Mouse (Mus musculus) CH12.LX (cell line): ENCODE results near the gene Ankmy2. TPM values are rescaled to one million over a fixed set of nuclear protein-coding genes. Genes with fewer than 3 reads are reported as not detected.

Source experiments
- DNase-seq: peaks from one replicate; pipeline ENCODE4 v3.0.0-alpha.2; 2013; ENCODE audit errors: extremely low read depth
- H3K27ac ChIP-seq: 2 replicates; pipeline ENCODE4 v1.5.1; 2012; ENCODE audit warnings: low read depth, mild to moderate bottlenecking, control low read depth, moderate library complexity; ENCODE audit not compliant: insufficient read depth
- H3K27me3 ChIP-seq: replicated peaks from 2 replicates; pipeline ENCODE3; 2012; ENCODE audit warnings: inconsistent platforms
- H3K36me3 ChIP-seq, 2 experiments: replicated peaks in 1 of 2; 2 replicates each; pipeline versions ENCODE3 to v1.6.1; 2012; ENCODE audit warnings: inconsistent platforms in 1 of 2, low read length in 1 of 2, mild to moderate bottlenecking in 1 of 2, mixed read lengths in 1 of 2, moderate library complexity in 1 of 2; ENCODE audit not compliant: control insufficient read depth in 1 of 2, insufficient read depth in 1 of 2
- H3K4me1 ChIP-seq, 2 experiments: 2 replicates each; pipeline ENCODE4 v1.6.1; 2012; ENCODE audit warnings: inconsistent platforms in 1 of 2, moderate library complexity in 1 of 2; ENCODE audit not compliant: insufficient read depth in 2 of 2, control insufficient read depth in 1 of 2
- H3K4me2 ChIP-seq: 2 replicates; pipeline ENCODE4 v1.6.1; 2012; ENCODE audit warnings: low read depth, mild to moderate bottlenecking, control low read depth; ENCODE audit not compliant: poor library complexity, insufficient read depth, severe bottlenecking
- H3K4me3 ChIP-seq, 3 experiments: fragments of 150-350 bp in 1 of 3; sonication (generic) in 1 of 3; replicated peaks in 1 of 3; 2 replicates each; pipeline versions ENCODE3 to v1.5.1; 2011 to 2012; ENCODE audit warnings: low read depth in 2 of 3, low read length in 2 of 3, mild to moderate bottlenecking in 2 of 3, moderate library complexity in 2 of 3, control low read depth in 1 of 3, improper control_type of control experiment in 1 of 3, inconsistent platforms in 1 of 3, mixed read lengths in 1 of 3; ENCODE audit not compliant: poor library complexity in 1 of 3
- H3K79me2 ChIP-seq: replicated peaks from 2 replicates; pipeline ENCODE4 v1.6.1; 2012; ENCODE audit warnings: mild to moderate bottlenecking, moderate library complexity; ENCODE audit not compliant: control insufficient read depth, poor library complexity, insufficient read depth, severe bottlenecking; ENCODE audit errors: extremely low read depth
- H3K9ac ChIP-seq: 2 replicates; pipeline ENCODE4 v1.6.1; 2012; ENCODE audit warnings: low read depth, mild to moderate bottlenecking, control low read depth, moderate library complexity; ENCODE audit not compliant: insufficient read depth
- H3K9me3 ChIP-seq: replicated peaks from 2 replicates; pipeline ENCODE3; 2012; ENCODE audit warnings: low read length, inconsistent platforms, mixed read lengths
- BHLHE40 ChIP-seq: IDR thresholded peaks from 2 replicates; pipeline ENCODE4 v1.6.1; 2011; ENCODE audit warnings: mild to moderate bottlenecking, low read depth, low read length, improper control_type of control experiment
- CHD1 ChIP-seq: IDR thresholded peaks from 2 replicates; pipeline ENCODE4 v1.6.1; 2012; ENCODE audit warnings: low read depth, low read length, improper control_type of control experiment, inconsistent platforms
- EP300 ChIP-seq: IDR thresholded peaks from 2 replicates; pipeline ENCODE4 v1.6.1; 2011; ENCODE audit warnings: low read length, improper control_type of control experiment
- JUN ChIP-seq: IDR thresholded peaks from 2 replicates; pipeline ENCODE4 v1.6.1; 2011; ENCODE audit warnings: low read depth, mild to moderate bottlenecking, low read length, improper control_type of control experiment, moderate library complexity; ENCODE audit not compliant: insufficient read depth
- MAX ChIP-seq: IDR thresholded peaks from 2 replicates; pipeline ENCODE4 v1.6.1; 2011; ENCODE audit warnings: low read length, improper control_type of control experiment
- MAZ ChIP-seq: IDR thresholded peaks from 2 replicates; pipeline ENCODE4 v1.6.1; 2012; ENCODE audit warnings: low read depth, mild to moderate bottlenecking, inconsistent platforms, low read length, improper control_type of control experiment, moderate library complexity
- NRF1 ChIP-seq: IDR thresholded peaks from 2 replicates; pipeline ENCODE4 v1.6.1; 2014; ENCODE audit warnings: low read depth, mild to moderate bottlenecking, inconsistent platforms, low read length, improper control_type of control experiment, moderate library complexity
- POLR2A ChIP-seq: IDR thresholded peaks from 2 replicates; pipeline ENCODE4 v1.6.1; 2011; ENCODE audit warnings: low read depth, mild to moderate bottlenecking, improper control_type of control experiment, low read length
- POLR2AphosphoS2 ChIP-seq: IDR thresholded peaks from 2 replicates; pipeline ENCODE4 v1.6.1; 2011; ENCODE audit warnings: low read depth, low read length, improper control_type of control experiment
- RAD21 ChIP-seq: IDR thresholded peaks from 2 replicates; pipeline ENCODE4 v1.6.1; 2011; ENCODE audit warnings: low read depth, mild to moderate bottlenecking, low read length, improper control_type of control experiment, moderate library complexity
- SMC3 ChIP-seq: IDR thresholded peaks from 2 replicates; pipeline ENCODE4 v1.6.1; 2011; ENCODE audit warnings: low read depth, low read length, improper control_type of control experiment
- UBTF ChIP-seq: IDR thresholded peaks from 2 replicates; pipeline ENCODE4 v1.6.1; 2012; ENCODE audit warnings: low read depth, mild to moderate bottlenecking, inconsistent platforms, low read length, improper control_type of control experiment, moderate library complexity
- USF2 ChIP-seq: conservative IDR thresholded peaks from 2 replicates; pipeline ENCODE4 v1.6.1; 2011; ENCODE audit warnings: low read depth, low read length, improper control_type of control experiment
- ZMIZ1 ChIP-seq: IDR thresholded peaks from 2 replicates; pipeline ENCODE4 v1.6.1; 2012; ENCODE audit warnings: low read depth, mild to moderate bottlenecking, inconsistent platforms, low read length, improper control_type of control experiment
- dilution Hi-C: fragments of 300-500 bp; cut with MboI; formaldehyde crosslinking; loops from 2 replicates; pipeline ENCODE4 v1.14.3; 2020; ENCODE audit warnings: low sequenced_read_pairs; ENCODE audit not compliant: extremely low pct_unique_long_range_greater_than_20kb, extremely low pct_ligation_motif_present
- in situ Hi-C: fragments of 300-500 bp; cut with MboI; formaldehyde crosslinking; loops from 3 replicates; pipeline ENCODE4 v1.14.3; 2019; ENCODE audit warnings: low sequenced_read_pairs, low pct_ligation_motif_present, low pct_unique_long_range_greater_than_20kb, mixed read lengths
- polyA plus RNA-seq: library from polyadenylated mRNA; unstranded; fragments of >175 nt; gene quantifications from 2 replicates; pipeline ENCODE4 v1.2.1, GENCODE M21; 2012; ENCODE audit warnings: low read depth; ENCODE audit not compliant: insufficient read length
- total RNA-seq, 2 experiments: library from RNA; depleted of rRNA; stranded (reverse); fragments of 300-350 nt in 1 of 2; fragments of >200 nt in 1 of 2; gene quantifications; 2 replicates each; pipeline ENCODE4 v1.2.3; 2012 to 2014

Gene Ankmy2
- total and polyA plus RNA-seq, 3 experiments = 13.8 to 19.1 (median 16.7) TPM

GRCm38 (mm10) chr12:36216905-36217304 lies 60.0 kb downstream of the Ankmy2 start:
- Histone ChIP-seq H3K79me2 (no peaks in the 10 kb centered on the region), H3K4me3 (peak overlapping the region in 1 of 3 experiments; percentile 35), H3K9me3 (no peaks in the 10 kb centered on the region), H3K4me1 (peaks cover 5 to 16% of the 10 kb centered on the region in 2 experiments; a peak in 3 of 4 replicates), H3K36me3 (no peaks in the 10 kb centered on the region), H3K9ac (no peak overlapping the region; the same call in 1 of the 2 replicates), H3K27ac (no peak overlapping the region), H3K27me3 (no peaks in the 10 kb centered on the region), H3K4me2 (peak overlapping the region; percentile 90)
- in situ Hi-C loops = loop anchor here (10.0 kb wide), 1 partner anchor 458 kb away; no protein-coding TSS in a partner anchor
- TF ChIP-seq SMC3 (no peak), BHLHE40 (peak; percentile 5; the same call in 1 of the 2 replicates)
- dilution Hi-C loops = no loop called here
- DNase-seq = no peak

- in situ Hi-C loops (no loop called here), dilution Hi-C loops (no loop called here)
- TF ChIP-seq RAD21 = no peak
- TF ChIP-seq CHD1 = no peak
- no peak for TF ChIP-seq UBTF
- TF ChIP-seq POLR2A = no peak
Measured at GRCm38 (mm10) chr12:36224392-36224791, 67.5 kb downstream of the Ankmy2 start.

DNA sequence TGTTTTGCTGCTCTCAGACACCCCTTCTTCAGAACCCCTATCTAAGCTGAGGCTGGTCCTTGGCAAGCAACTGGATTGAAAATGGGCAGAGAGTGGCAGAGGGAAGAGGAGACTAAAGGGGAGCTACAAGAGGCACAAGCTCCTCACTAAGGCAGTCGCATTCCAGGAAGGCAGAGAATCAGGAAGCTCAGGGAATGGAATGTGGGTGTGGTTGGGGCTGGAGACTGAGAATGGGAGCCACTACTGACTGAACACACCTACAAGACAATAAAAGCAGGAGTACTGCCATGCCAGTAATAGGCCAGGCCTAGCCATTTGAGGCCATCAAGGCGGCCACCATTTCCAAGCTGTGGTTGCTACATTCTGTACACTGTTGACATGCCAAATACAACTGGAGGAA lies 74.5 kb downstream of the Ankmy2 start:
- DNase-seq = no peak
- H3K36me3 ChIP-seq = no peaks in the 10 kb centered on the region
- in situ Hi-C loops = no loop called here
- no peak for TF ChIP-seq JUN
- TF ChIP-seq ZMIZ1 = no peak
- no peak for TF ChIP-seq POLR2AphosphoS2
- no peak for TF ChIP-seq USF2
- TF ChIP-seq EP300 = no peak
- no peak for TF ChIP-seq BHLHE40
- no peak for TF ChIP-seq NRF1
- TF ChIP-seq MAX = no peak
- no peak for TF ChIP-seq MAZ
- no peak for TF ChIP-seq SMC3
- H3K4me3 ChIP-seq = no peak overlapping the region
- dilution Hi-C loops = no loop called here
- H3K9ac ChIP-seq = no peak overlapping the region
- H3K79me2 ChIP-seq = no peaks in the 10 kb centered on the region
- H3K4me2 ChIP-seq = no peak overlapping the region
- no peak overlapping the region for H3K27ac ChIP-seq
- H3K27me3 ChIP-seq = no peaks in the 10 kb centered on the region
- no peaks in the 10 kb centered on the region for H3K9me3 ChIP-seq
- no peaks in the 10 kb centered on the region for H3K4me1 ChIP-seq

More at GRCm38 (mm10) chr12:36224392-36224791, 67.5 kb downstream of the Ankmy2 start:
- Histone ChIP-seq H3K9ac (no peak overlapping the region), H3K36me3 (no peaks in the 10 kb centered on the region), H3K4me2 (no peak overlapping the region), H3K27me3 (no peaks in the 10 kb centered on the region), H3K4me1 (no peaks in the 10 kb centered on the region; a peak in 1 of 4 replicates), H3K4me3 (no peak overlapping the region), H3K27ac (no peak overlapping the region), H3K9me3 (no peaks in the 10 kb centered on the region), H3K79me2 (no peaks in the 10 kb centered on the region)
- DNase-seq = no peak
